Mouse (Mus musculus) left cerebral cortex, adult 11 months (tissue): Measurements from ENCODE around the gene Olfr1150-ps1.

Experiments used
- DNase-seq: peaks from one replicate; pipeline ENCODE4 v3.0.0; 2022; ENCODE audit warnings: low spot score

The Olfr1150-ps1 gene

DNA sequence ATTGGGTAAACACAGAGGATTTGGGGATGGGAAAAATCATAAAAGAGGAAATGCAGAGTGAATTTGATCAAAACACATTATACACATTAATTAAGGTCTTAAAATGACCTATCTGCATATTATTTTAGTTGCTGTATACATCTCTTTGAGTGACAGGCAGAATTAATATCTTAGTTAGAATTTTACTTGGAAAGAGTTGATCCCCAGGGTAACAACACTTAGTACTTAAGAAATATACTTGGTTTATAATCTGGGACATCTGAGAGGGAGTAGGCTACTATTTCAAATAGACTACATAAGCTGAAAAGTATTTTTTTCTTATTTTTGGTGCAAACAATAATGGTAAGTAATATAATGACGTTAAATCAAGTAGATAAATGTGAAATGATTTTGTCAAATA, at the start of gene Olfr1150-ps1:
TSS of gene Olfr1150-ps1 (plus strand) at position 301 of the 400 bp plus-strand sequence.
- no peak for DNase-seq

DNA sequence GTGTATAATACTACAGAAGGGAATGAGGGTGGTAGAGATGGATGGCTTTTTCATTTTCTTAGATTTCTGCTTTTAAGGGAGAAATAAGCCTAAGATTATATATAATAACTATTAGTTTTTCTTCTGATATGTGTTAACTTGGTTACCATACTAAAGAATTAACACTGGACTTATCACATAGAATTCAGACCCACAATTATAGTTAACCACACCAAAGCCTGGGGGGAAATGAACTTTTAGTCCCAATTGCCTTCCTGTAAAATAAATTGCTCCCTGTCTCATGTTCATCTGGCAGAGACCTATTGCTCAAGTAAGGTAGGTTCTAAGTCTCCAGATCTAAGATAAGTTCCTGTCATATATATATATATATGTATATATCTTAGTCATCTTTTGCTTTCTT, 43.5 kb upstream of the Olfr1150-ps1 start, which contains the start of gene Olfr1143:
TSS of gene Olfr1143 (plus strand) at position 301 of the 400 bp plus-strand sequence.
- DNase-seq: no peak

DNA sequence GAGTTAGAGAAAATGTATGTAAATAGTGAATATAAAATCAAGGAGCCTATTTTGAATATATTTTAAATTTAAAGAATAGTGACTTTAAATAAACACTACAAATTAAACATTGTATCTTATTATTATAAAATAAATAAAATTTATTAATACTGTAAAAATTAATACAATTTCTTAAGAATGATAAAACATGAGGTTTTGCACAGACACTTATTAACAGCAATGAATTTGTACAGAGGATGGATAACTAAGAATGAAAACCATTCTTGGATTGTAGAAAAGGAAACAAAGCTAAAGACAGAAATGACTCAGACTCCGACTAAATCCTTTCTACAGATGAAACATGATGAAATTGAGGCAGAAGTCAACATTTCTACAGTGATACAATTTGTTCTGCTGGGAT, 34.3 kb upstream of the Olfr1150-ps1 start, which contains the start of gene Olfr1145:
TSS of gene Olfr1145 (plus strand) at position 301 of the 400 bp plus-strand sequence.
- DNase-seq: no peak

DNA sequence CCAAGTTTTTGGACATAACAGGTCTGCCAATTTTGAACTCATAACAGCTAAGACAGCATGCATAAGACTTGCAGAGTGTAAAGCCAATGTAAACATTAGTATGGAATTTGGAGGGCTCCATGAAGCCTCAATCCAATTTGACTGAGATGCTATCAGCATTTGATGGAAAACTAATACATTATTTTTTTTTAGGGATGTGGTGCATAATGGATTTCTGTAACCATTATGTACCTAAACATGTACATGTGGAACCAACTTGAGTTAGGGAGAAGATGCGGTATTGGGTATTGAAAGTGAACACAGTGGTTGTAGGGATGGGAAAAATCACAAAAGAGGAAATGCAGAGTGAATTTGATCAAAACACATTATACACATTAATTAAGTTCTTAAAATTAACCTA, 13.6 kb upstream of the Olfr1150-ps1 start, which contains the start of gene Olfr1148:
TSS of gene Olfr1148 (plus strand) at position 301 of the 400 bp plus-strand sequence.
- no peak for DNase-seq

DNA sequence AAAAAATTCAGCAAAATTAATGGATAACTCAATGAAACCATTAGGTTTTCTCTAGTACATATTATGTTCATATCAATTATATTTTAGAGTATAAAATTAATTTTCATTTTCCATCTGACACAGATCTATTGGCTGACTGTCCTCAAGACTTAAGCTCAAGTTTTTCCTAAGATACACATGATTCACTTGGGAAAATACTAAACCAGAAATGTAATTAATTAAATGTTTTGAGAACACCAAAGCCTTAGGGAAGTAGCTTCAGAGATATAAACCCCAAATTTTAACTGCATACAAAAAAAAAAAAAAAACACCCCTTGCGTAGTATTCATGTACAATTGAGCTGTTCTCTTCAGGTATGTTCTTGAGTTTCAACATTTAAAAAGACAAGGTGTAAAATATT, 11.8 kb downstream of the Olfr1150-ps1 start, which contains the start of gene Olfr1151:
TSS of gene Olfr1151 (plus strand) at position 301 of the 400 bp plus-strand sequence.
- DNase-seq: no peak

DNA sequence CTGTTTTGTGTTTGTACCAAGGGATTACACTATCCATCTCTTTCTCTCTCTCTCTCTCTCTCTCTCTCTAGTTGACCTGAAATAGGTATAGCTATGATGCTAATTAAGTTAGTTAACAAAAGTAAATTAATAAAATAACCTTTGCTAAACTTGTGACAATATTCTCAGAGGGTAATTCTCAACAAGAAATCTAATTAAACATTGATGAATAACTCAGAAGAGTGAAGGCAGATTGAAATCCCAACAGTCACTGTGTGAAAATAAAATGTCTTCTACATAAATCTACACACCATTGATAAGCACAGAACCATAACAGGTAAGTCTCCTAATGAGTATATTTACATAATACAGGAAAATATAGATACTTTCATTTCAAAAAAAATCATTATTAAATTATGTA, 22.4 kb downstream of the Olfr1150-ps1 start, which contains the start of gene Olfr1152:
TSS of gene Olfr1152 (plus strand) at position 301 of the 400 bp plus-strand sequence.
- DNase-seq: no peak

DNA sequence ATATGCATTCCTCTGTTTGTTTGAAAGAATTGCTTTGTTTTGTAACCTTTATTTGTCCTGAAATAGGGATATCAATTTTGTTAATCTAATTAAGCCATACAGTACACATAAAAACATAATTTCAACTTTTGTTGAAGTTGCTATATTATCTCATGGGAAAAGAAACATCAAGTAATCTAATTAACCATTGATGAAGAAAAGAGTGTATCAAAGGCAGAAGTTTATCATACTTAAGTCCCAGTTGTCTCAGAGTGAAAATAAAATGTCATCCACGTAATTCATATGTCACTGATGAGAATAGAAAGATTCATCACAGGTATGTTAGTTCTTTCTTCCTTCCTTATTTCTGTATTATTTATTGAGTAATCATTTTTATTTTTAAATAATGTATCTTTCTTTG, 50.9 kb downstream of the Olfr1150-ps1 start, which contains the start of gene Olfr1153:
TSS of gene Olfr1153 (plus strand) at position 301 of the 400 bp plus-strand sequence.
- no peak for DNase-seq
